Mouse (Mus musculus): ENCODE results near the gene Rnf44. TPM values are rescaled to one million over a fixed set of nuclear protein-coding genes. Genes with fewer than 3 reads are reported as not detected.

Rnf44 gene
- 23.8 and 24.5 TPM in 2 replicates for polyA plus RNA-seq (2015; fragmentation: Nextera tagmentation; extraction: Ambion mirVana)

DNA sequence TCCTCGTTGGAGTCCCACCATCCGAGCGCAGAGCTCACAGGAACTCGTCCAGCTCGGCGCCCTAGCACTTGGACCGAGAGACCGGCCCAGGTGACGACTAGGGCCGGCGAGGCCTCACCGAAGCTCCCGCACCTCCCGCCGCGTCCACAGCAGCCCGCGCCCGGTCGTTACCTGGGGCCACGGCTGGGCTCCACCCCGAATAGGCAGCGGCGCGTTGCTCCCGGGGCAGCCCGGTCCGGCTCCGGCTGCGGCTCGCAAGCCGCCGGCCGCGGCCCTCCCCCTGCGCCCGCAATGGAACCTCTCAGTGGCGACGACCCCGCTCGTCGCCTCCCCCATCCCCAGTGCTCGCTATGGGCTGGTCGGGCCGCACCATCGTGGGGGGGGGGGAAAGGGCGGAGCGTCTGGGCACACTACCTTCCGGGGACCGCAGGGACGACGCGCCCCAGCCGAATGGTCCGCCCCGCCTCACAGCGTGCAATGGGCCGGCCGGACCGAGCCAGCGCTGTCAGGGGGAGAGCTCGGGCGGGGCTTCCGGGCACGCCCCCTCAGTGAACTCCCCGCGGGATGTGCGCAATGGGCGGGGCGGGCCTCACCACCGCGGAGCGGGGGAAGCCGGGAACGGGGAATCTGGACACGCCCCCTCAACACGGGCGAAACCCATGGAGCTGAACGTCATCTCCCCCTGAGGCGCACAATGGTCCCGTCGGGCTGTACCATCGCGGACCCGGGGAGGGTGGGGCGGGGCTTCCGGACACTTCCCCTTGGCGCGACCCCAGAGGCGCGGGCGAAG lies at the start of gene Rnf44:
TSS of gene Rnf44 (minus strand) at position 350 of the 790 bp plus-strand sequence.
- H3K27ac ChIP-seq = peak within 1 kb of the TSS; percentile 95
- peak within 1 kb of the TSS; percentile 93 for H3K4me3 ChIP-seq (replicated peaks)
- H3K36me3 ChIP-seq = peaks cover 4% of the 10 kb centered on the region
- H3K9me3 ChIP-seq (replicated peaks) = no peaks in the 10 kb centered on the region
- under 1% methylated on average over 92 of the region's 92 CpGs for WGBS (ENCODE audit: insufficient replicate concordance)
- H3K9ac ChIP-seq = peak within 1 kb of the TSS; percentile 97
- peaks cover 54% of the 10 kb centered on the region for H3K4me1 ChIP-seq (replicated peaks)
- ATAC-seq (ENCODE audit: low read depth) = peak; percentile 96
- DNase-seq = peak; percentile 99
- H3K4me2 ChIP-seq = peak within 1 kb of the TSS; percentile 96
- H3K27me3 ChIP-seq = no peaks in the 10 kb centered on the region

DNA sequence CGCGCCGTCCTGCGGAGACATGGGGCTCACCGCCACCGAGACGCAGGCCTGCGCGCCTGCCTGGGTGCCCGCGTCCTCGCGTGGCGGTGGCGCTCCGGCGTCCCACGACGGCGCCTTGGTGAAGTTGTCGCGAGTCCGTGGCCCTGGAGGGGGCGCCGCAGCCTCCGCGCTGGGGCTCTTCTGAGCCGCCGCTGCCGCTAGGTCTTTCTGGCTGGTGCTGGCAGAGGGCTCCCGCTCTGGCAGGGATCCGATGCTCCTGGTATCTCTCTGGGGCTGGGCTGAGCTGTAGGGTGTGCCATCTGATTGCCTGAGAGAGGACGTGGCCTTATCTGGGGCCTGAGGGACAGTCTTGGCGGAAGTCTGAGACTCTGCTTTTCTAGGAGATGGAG lies 44.5 kb upstream of the Rnf44 start:
- Histone ChIP-seq H3K4me3 (replicated peaks) (peak overlapping the region; percentile 36), H3K27ac (no peak overlapping the region), H3K9me3 (replicated peaks) (no peaks in the 10 kb centered on the region), H3K9ac (no peak overlapping the region), H3K27me3 (peaks cover 57% of the 10 kb centered on the region), H3K36me3 (no peaks in the 10 kb centered on the region), H3K4me2 (peak overlapping the region; percentile 54), H3K4me1 (replicated peaks) (no peaks in the 10 kb centered on the region)
- ATAC-seq (ENCODE audit: low read depth) (no peak), DNase-seq (no peak)
- 6% methylated on average over 33 of the region's 34 CpGs for WGBS (ENCODE audit: insufficient replicate concordance)

DNA sequence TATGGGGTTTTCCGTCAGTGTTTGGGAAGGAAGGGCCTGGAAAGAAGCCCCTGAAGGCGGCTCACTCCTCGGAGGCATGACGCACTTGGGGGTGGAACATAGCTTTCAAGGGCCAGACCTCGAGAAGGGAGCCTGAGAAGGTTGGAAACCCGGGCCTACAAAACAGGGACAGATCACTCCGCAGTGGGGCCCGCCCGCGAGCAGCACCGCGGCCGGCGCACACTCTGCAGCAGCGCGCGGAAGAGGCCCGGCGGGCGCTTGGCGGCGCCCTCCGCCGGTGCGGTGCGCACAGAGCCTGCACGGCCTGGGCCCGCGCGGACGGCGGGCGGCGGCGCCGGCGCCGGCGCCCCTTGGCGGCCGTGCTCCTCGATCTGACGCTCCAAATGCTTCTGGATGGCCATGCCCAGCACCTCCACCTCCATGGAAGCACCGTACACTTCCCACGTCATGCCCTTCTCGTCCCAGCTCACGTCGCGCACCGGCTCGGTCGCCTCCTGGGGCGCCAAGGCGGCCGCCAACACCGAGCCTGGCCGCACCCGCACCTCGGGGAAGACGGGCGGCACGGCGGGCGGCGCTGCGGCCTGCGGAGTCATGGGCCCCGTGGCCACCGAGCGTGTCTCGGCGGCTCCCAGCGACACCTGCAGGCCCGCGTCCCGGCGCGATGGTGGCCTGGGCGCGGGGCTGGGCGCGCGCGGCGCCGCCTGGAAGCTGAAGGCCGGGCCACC lies 43.9 kb upstream of the Rnf44 start:
- Histone ChIP-seq H3K27ac (no peak overlapping the region), H3K36me3 (no peaks in the 10 kb centered on the region), H3K27me3 (peaks cover 57% of the 10 kb centered on the region), H3K4me2 (peak overlapping the region; percentile 54), H3K4me3 (replicated peaks) (peak overlapping the region; percentile 36), H3K9ac (no peak overlapping the region), H3K9me3 (replicated peaks) (no peaks in the 10 kb centered on the region), H3K4me1 (replicated peaks) (no peaks in the 10 kb centered on the region)
- 1% methylated on average over 83 of the region's 87 CpGs for WGBS (ENCODE audit: insufficient replicate concordance)
- ATAC-seq (ENCODE audit: low read depth) (no peak), DNase-seq (no peak)

DNA sequence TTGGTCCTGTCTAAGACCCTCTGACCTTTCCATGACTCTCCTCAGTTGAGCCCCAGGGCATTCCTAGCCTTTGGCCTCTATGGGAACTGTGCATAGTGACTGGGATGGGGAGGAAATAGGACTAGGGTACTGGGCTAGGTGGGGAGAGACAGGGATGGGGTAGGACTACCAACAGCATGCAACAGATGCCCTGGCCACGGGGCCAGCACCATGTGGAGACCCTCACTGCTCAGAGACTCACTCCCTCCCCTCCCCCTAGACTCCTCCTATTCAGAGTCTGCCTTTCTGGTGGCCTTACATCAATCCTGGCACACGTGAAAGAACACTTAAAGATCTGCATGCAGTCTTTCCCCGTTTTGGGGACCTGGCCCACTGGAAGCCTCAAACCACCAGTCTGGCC lies 43.2 kb upstream of the Rnf44 start:
- H3K27me3 ChIP-seq = peaks cover 55% of the 10 kb centered on the region

DNA sequence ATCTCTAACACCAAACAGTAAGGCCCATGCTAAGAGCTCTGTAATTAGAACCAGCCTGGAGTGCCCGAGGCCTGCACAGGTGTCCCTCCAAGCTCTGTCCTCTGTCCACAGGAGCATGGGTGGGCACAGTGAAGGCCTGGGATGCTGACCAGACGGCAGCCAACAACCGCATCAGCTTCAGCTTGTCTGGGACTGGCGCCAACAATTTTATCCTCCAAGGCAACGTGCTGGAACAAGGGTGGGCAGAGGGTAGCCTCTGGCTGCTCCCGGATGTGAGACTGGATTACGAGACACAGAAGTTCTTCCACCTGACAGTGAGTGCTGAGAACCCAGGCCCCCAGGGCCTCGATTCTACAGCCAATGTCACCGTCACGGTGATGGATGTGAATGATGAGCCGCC lies 32.4 kb upstream of the Rnf44 start:
- ATAC-seq (ENCODE audit: low read depth) (no peak), DNase-seq (no peak)
- Histone ChIP-seq H3K4me3 (replicated peaks) (no peak overlapping the region), H3K36me3 (peaks cover 7% of the 10 kb centered on the region; the same call in 1 of the 2 replicates), H3K27ac (no peak overlapping the region), H3K4me1 (replicated peaks) (no peaks in the 10 kb centered on the region), H3K27me3 (no peaks in the 10 kb centered on the region), H3K4me2 (no peak overlapping the region), H3K9ac (no peak overlapping the region), H3K9me3 (replicated peaks) (peaks cover 7% of the 10 kb centered on the region; the same call in 1 of the 2 replicates)
- WGBS (ENCODE audit: insufficient replicate concordance) = 62% methylated on average over 11 of the region's 11 CpGs

More for the DNA sequence above, 43.2 kb upstream of the Rnf44 start:
- H3K4me3 ChIP-seq (replicated peaks) = no peak overlapping the region
- H3K4me2 ChIP-seq = no peak overlapping the region
- whole genome bisulfite sequencing (ENCODE audit: insufficient replicate concordance) = 14% methylated on average over 3 of the region's 3 CpGs
- no peak for ATAC-seq (ENCODE audit: low read depth)
- no peaks in the 10 kb centered on the region for H3K9me3 ChIP-seq (replicated peaks)
- no peaks in the 10 kb centered on the region for H3K36me3 ChIP-seq
- no peak overlapping the region for H3K9ac ChIP-seq
- H3K4me1 ChIP-seq (replicated peaks) = no peaks in the 10 kb centered on the region
- DNase-seq = no peak
- H3K27ac ChIP-seq = no peak overlapping the region

DNA sequence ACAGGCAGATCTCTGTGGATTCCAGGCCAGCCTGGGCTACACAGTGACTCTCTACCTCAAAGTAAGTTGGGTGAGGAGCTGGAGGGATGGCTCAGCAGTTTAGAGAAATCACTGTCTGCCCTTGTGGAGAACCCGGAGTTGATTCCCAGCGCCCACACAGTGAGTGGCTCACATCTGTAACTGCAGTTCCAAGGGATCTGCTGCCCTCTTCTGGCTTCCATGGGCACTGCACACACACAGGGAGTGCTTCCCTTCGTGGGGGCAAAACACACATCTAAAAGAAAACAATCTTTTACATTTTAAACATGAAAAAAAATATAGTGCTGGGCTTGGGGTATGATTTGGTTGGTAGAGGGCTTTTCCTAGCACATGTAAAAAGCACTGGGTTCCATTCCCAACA lies 29.4 kb upstream of the Rnf44 start:
- Histone ChIP-seq H3K9me3 (replicated peaks) (peaks cover 7% of the 10 kb centered on the region; the same call in 1 of the 2 replicates), H3K27me3 (no peaks in the 10 kb centered on the region), H3K4me2 (no peak overlapping the region), H3K36me3 (peaks cover 7% of the 10 kb centered on the region; the same call in 1 of the 2 replicates), H3K4me3 (replicated peaks) (no peak overlapping the region), H3K9ac (no peak overlapping the region), H3K27ac (no peak overlapping the region), H3K4me1 (replicated peaks) (no peaks in the 10 kb centered on the region)
- 74% methylated on average over 3 of the region's 3 CpGs for WGBS (ENCODE audit: insufficient replicate concordance)
- ATAC-seq (ENCODE audit: low read depth) = no peak
- no peak for DNase-seq

DNA sequence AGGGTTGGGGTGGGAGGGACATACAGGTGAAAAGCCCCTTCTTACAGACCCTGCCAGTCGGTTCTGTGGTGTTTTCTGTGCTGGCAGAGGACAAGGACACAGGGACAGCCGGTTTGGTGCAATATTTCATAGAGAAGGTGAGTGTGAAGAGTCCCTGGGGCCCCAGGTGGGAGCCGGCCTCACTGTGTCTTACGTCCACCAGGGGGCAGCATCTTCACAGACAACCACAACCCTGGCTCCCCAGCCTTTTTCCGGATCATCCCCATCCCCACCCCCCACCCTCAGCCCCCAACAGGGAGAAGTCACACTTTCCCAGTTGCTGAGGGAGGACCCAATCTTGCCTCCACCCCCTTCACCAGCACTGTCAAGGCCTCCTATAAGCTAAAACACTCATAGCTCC lies 23.2 kb upstream of the Rnf44 start:
- Histone ChIP-seq H3K4me1 (replicated peaks) (no peaks in the 10 kb centered on the region), H3K27me3 (no peaks in the 10 kb centered on the region), H3K36me3 (no peaks in the 10 kb centered on the region), H3K4me2 (no peak overlapping the region), H3K4me3 (replicated peaks) (no peak overlapping the region), H3K27ac (no peak overlapping the region), H3K9me3 (replicated peaks) (no peaks in the 10 kb centered on the region), H3K9ac (no peak overlapping the region)
- DNase-seq (peak; percentile 8), ATAC-seq (ENCODE audit: low read depth) (no peak)
- WGBS (ENCODE audit: insufficient replicate concordance) = under 1% methylated on average over 5 of the region's 5 CpGs

DNA sequence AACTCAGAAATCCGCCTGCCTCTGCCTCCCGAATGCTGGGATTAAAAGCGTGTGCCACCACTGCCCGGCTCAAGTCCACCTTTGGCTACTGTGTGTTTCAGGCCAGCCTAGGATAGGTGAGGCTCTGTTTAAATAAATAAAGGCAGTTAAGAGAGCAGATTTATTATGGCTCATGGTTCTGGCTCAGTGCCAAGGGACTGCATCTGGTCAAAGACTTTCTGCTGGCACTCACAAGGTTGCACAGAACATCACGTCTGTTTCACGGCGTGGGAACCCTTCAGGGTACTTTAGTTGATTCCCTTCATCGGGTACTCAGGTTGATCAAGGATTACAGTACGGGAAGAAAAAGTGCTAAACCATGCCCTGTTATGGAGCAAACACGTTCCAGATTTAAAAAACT lies 21.3 kb upstream of the Rnf44 start:
- H3K4me2 ChIP-seq = no peak overlapping the region
- H3K27ac ChIP-seq = no peak overlapping the region
- H3K36me3 ChIP-seq = no peaks in the 10 kb centered on the region
- WGBS (ENCODE audit: insufficient replicate concordance) = 62% methylated on average over 10 of the region's 10 CpGs
- no peak overlapping the region for H3K4me3 ChIP-seq (replicated peaks)
- H3K9me3 ChIP-seq (replicated peaks) = 0 out of 2 replicates have a peak, but pooled peaks cover 4% of the 10 kb centered on the region
- ATAC-seq (ENCODE audit: low read depth) = no peak
- no peaks in the 10 kb centered on the region for H3K4me1 ChIP-seq (replicated peaks)
- H3K9ac ChIP-seq = no peak overlapping the region
- no peak for DNase-seq
- H3K27me3 ChIP-seq = no peaks in the 10 kb centered on the region

DNA sequence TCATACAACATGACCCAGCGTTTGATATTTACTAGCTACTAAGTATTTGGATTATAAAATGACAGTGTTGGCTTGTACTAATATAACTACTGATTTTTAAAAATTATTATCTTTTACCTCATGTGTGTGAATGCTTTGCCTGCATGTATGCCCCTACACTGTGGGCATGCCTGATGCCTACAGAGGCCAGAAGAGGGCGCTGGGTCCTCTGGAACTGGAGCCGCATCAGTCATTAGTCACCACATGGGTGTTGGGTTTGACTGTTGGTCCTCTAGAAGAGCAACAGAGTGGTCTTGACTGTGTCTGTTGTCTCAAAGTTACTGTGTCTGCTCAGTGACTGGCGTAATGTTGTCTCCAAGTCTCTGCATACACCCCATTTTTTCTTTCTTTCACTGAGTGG lies 20.7 kb upstream of the Rnf44 start:
- H3K9me3 ChIP-seq (replicated peaks) = 0 out of 2 replicates have a peak, but pooled peaks cover 4% of the 10 kb centered on the region
- no peaks in the 10 kb centered on the region for H3K36me3 ChIP-seq
- no peak overlapping the region for H3K27ac ChIP-seq
- H3K4me1 ChIP-seq (replicated peaks) = no peaks in the 10 kb centered on the region
- DNase-seq (no peak), ATAC-seq (ENCODE audit: low read depth) (no peak)
- H3K9ac ChIP-seq = no peak overlapping the region
- 30% methylated on average over 4 of the region's 4 CpGs for WGBS (ENCODE audit: insufficient replicate concordance)
- H3K4me3 ChIP-seq (replicated peaks) = no peak overlapping the region
- H3K27me3 ChIP-seq = no peaks in the 10 kb centered on the region
- H3K4me2 ChIP-seq = no peak overlapping the region

DNA sequence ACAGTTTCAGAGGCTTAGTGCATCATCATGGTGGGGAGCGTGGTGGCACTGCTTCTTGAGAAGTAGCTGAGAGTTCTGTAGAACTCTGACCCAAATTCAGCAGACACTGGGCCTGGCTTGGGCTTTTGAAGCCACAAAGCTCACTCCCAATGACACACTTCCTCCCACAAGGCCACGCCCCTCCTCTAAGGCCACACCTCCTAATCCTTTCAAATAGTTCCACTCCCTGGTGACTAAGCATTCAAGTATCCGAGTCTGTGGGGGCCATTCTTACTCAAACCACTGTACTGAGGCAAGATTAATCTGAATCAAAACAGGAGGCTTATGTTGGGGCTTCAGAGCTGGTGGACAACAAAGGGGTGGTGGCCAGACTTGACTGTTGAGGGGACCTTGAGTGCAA lies 17.2 kb upstream of the Rnf44 start:
- ATAC-seq (ENCODE audit: low read depth) = no peak
- Histone ChIP-seq H3K27ac (no peak overlapping the region), H3K4me3 (replicated peaks) (no peak overlapping the region), H3K4me1 (replicated peaks) (0 out of 2 replicates have a peak, but pooled peaks cover 3% of the 10 kb centered on the region), H3K9me3 (replicated peaks) (0 out of 2 replicates have a peak, but pooled peaks cover 4% of the 10 kb centered on the region), H3K4me2 (no peak overlapping the region), H3K9ac (no peak overlapping the region), H3K36me3 (no peaks in the 10 kb centered on the region), H3K27me3 (no peaks in the 10 kb centered on the region)
- WGBS (ENCODE audit: insufficient replicate concordance) = 50% methylated on average over 3 of the region's 3 CpGs
- no peak for DNase-seq

DNA sequence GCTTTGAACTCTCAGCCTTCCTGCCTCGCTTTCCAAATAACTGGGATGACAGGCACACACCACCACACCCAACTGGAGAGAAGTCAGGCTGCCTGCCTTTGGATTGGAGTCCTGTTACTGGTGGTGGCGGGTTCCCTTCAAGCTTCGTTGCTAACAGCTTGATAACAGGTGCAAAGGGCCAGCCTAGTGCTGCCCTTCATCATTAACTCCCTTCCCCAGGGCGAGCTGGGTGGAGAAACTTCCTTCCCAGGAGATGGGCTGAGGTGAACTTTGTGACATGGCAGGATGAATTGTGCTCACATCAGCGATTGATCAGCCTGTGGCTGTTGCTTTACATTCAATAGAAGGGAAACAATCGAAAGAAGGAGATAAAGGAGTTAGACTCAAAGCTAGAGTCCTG lies 11.2 kb upstream of the Rnf44 start:
- no peaks in the 10 kb centered on the region for H3K27me3 ChIP-seq
- DNase-seq = no peak
- 42% methylated on average over 6 of the region's 6 CpGs for WGBS (ENCODE audit: insufficient replicate concordance)
- no peak overlapping the region for H3K4me2 ChIP-seq
- no peaks in the 10 kb centered on the region for H3K9me3 ChIP-seq (replicated peaks)
- no peaks in the 10 kb centered on the region for H3K36me3 ChIP-seq
- H3K9ac ChIP-seq = no peak overlapping the region
- H3K4me1 ChIP-seq (replicated peaks) = peaks cover 19% of the 10 kb centered on the region; the same call in 1 of the 2 replicates
- H3K4me3 ChIP-seq (replicated peaks) = no peak overlapping the region
- H3K27ac ChIP-seq = no peak overlapping the region
- no peak for ATAC-seq (ENCODE audit: low read depth)
